Mouse (Mus musculus) limb, embryonic 15.5 days (tissue): ENCODE measurements at regions not wholly inside any gene's neighbourhood (a gene's known extent, or its start where the extent isn't known, plus 50 kb on each side); places are given as distances from the start of the nearest gene placed in this dataset.

ENCODE experiments used
- ATAC-seq: fragments of 200-750 bp; cut with Nextera tagmentation; 2 replicates; pipeline ENCODE4 v1.8.0; 2017; ENCODE audit warnings: low read depth, moderate TSS enrichment; ENCODE audit not compliant: insufficient number of reproducible peaks, low FRiP score, low TSS enrichment
- H3K27ac ChIP-seq: fragments of 300-500 bp; sonication (generic); 2 replicates; pipeline ENCODE4 v1.5.1; 2015; ENCODE audit warnings: moderate library complexity, mild to moderate bottlenecking, inconsistent platforms
- H3K27me3 ChIP-seq: fragments of 300-500 bp; sonication (generic); 2 replicates; pipeline ENCODE4 v1.6.1; 2015; ENCODE audit warnings: inconsistent platforms
- H3K36me3 ChIP-seq: fragments of 300-500 bp; sonication (generic); 2 replicates; pipeline ENCODE4 v1.6.1; 2015; ENCODE audit warnings: inconsistent platforms
- H3K4me1 ChIP-seq: fragments of 300-500 bp; sonication (generic); 2 replicates; pipeline ENCODE4 v1.6.1; 2015; ENCODE audit warnings: inconsistent platforms
- H3K4me2 ChIP-seq: fragments of 300-500 bp; sonication (generic); 2 replicates; pipeline ENCODE4 v1.6.1; 2015; ENCODE audit warnings: mild to moderate bottlenecking, inconsistent platforms
- H3K4me3 ChIP-seq: fragments of 300-500 bp; sonication (generic); 2 replicates; pipeline ENCODE4 v1.5.1; 2015; ENCODE audit warnings: mild to moderate bottlenecking, inconsistent platforms
- H3K9ac ChIP-seq: fragments of 300-500 bp; sonication (generic); 2 replicates; pipeline ENCODE4 v1.6.1; 2015; ENCODE audit warnings: inconsistent platforms
- H3K9me3 ChIP-seq: fragments of 300-500 bp; sonication (generic); 2 replicates; pipeline ENCODE4 v1.6.1; 2016; ENCODE audit warnings: inconsistent platforms
- WGBS: fragments of 180-500 bp; shearing (Covaris S2); methylation state at CpG from one replicate; pipeline ENCODE4 v1.1.7; 2015; 5-methylcytosine and 5-hydroxymethylcytosine counted together

DNA sequence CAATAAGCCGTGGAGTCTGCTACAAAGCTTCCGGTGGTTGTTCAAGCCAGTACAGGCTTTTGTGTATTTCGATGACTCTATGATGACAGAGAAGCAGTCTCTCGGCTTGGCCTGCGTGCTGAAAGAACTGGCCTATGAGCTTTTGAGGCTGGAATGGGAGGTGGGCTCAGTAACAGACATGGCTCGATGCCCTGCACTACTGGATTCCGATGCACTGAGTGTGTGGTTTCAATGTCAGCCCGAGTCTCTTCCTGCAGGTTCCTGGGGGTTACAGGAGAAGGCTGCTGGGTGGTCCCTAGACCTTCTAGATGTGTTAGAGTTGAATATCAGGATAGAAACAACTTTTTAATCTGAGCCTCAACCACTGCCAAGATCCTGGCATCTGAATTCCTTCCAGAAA, 53.2 kb downstream of the Gm815 start:
- Histone ChIP-seq H3K36me3 (no peaks in the 10 kb centered on the region), H3K4me1 (no peaks in the 10 kb centered on the region), H3K9me3 (no peaks in the 10 kb centered on the region), H3K4me2 (no peak overlapping the region), H3K4me3 (no peak overlapping the region), H3K27me3 (no peaks in the 10 kb centered on the region), H3K9ac (no peak overlapping the region), H3K27ac (no peak overlapping the region)
- 69% methylated on average over 8 of the region's 8 CpGs for WGBS
- ATAC-seq = no peak

DNA sequence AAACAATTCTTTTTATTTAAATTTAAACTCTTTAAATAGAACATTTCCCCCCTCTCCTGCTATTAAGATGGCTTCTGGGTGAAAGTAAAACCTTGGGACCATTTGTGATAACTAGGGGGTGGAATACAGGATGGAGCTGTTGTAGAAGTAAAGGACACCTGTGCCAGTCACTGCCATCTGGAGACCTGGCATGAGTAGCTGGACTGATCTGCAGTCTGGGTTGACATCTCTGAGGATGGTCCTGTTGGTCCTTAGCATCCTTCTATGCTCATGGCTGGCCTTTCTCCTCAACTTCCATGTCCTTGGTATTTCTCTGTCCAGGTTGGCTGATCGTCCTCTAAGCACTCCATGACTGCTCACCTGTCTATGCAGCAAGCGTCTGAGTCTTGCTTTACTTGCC, 58.3 kb downstream of the Gm815 start:
- H3K36me3 ChIP-seq = no peaks in the 10 kb centered on the region
- no peak overlapping the region for H3K4me3 ChIP-seq
- no peak for ATAC-seq
- no peak overlapping the region for H3K9ac ChIP-seq
- WGBS = 81% methylated on average over 2 of the region's 2 CpGs
- no peak overlapping the region for H3K4me2 ChIP-seq
- no peaks in the 10 kb centered on the region for H3K27me3 ChIP-seq
- H3K4me1 ChIP-seq = no peaks in the 10 kb centered on the region
- no peaks in the 10 kb centered on the region for H3K9me3 ChIP-seq
- no peak overlapping the region for H3K27ac ChIP-seq

DNA sequence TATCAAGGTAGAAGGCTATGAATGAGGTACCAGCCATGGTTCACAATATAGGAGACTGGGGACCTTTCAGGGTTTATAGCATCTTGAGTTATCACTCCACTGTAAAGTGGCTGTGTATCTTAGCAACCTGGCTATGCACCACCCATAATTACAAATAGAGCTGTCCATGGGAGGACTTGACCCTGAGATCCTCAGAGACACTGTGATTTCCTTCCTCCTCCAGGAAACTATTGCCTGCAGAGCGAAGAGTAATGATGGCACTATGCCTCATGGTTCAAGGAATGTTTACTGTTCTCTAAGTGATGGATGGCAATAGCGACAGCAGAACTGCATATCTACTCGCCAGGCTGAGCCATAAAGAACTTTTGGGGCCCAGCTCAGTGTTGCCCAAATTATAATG, 60.9 kb downstream of the Gm815 start:
- WGBS = 76% methylated on average over 3 of the region's 3 CpGs

DNA sequence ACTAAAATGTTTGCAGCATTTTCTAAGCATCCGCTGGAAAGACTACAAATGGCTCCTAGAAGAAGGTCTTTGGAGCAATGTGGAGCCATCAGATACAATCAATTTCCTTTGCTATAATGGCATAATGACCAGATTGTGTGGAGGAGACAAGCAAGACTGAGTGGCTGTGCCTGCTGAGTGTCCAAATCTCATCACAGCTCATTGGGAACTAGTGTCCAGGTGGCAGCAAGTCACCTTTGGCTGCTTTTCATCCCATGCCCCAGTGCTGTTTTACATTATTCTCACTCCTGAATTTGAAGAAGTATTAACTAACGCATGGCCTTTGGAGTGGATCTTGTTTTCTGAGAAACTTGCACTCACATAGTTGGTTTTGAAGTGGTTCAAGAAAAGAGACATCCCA, 62.8 kb downstream of the Gm815 start:
- no peak overlapping the region for H3K4me2 ChIP-seq
- no peak overlapping the region for H3K4me3 ChIP-seq
- H3K27me3 ChIP-seq = no peaks in the 10 kb centered on the region
- no peak overlapping the region for H3K27ac ChIP-seq
- no peak overlapping the region for H3K9ac ChIP-seq
- no peaks in the 10 kb centered on the region for H3K9me3 ChIP-seq
- no peaks in the 10 kb centered on the region for H3K4me1 ChIP-seq
- H3K36me3 ChIP-seq = no peaks in the 10 kb centered on the region
- ATAC-seq = no peak
- WGBS = 98% methylated on average over 2 of the region's 2 CpGs

More for the DNA sequence above, 60.9 kb downstream of the Gm815 start:
- Histone ChIP-seq H3K27ac (no peak overlapping the region), H3K36me3 (no peaks in the 10 kb centered on the region), H3K9ac (no peak overlapping the region), H3K4me2 (no peak overlapping the region), H3K9me3 (no peaks in the 10 kb centered on the region), H3K4me1 (no peaks in the 10 kb centered on the region), H3K27me3 (no peaks in the 10 kb centered on the region), H3K4me3 (no peak overlapping the region)
- ATAC-seq = no peak

DNA sequence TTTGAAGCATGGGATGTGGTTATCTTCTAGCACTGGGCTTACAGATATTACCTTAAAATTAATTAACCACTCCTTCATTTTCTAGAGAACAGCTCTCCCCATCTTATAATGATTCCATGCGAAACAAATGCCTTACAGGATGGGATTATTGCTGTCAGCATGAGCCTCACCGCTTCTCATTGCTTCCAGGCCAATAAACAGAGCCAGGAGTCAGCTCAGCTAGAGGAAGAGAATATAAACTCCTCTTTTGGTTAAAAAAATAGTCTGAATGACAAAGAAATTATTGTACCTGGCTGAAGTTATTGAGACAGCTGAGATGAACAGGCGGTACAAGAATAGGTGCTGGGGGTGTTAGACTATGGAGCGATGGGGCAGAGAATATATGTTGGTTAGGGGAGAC, 63.5 kb downstream of the Gm815 start:
- Histone ChIP-seq H3K27ac (no peak overlapping the region), H3K27me3 (no peaks in the 10 kb centered on the region), H3K4me3 (no peak overlapping the region), H3K4me2 (no peak overlapping the region), H3K4me1 (no peaks in the 10 kb centered on the region), H3K36me3 (no peaks in the 10 kb centered on the region), H3K9ac (no peak overlapping the region), H3K9me3 (no peaks in the 10 kb centered on the region)
- 84% methylated on average over 4 of the region's 4 CpGs for WGBS
- no peak for ATAC-seq

DNA sequence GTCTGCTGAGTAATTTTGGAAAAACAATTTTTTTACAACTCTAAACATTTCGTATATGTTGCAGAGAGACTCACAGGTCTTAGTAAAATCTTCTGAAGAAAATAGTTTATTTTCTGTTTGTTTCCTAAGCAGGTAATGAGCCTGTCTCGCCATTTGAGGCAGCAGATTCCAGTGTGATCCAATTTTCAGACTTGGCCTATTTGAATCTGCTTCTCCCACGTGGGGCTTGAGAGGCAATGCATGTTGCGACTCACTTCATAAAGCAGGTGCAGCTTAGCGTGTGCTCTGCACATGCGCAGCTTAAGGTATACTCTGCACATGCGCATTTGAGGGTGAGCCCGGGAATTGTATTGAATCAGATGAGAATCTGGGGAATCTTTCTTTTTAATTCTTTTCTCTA, 67.7 kb downstream of the Gm815 start:
- WGBS = 75% methylated on average over 8 of the region's 8 CpGs
- ATAC-seq = no peak

GRCm38 (mm10) chr19:26966055-26966760, 80.5 kb downstream of the Gm815 start:
- Histone ChIP-seq H3K9me3 (no peaks in the 10 kb centered on the region), H3K4me1 (no peaks in the 10 kb centered on the region), H3K36me3 (no peaks in the 10 kb centered on the region), H3K27me3 (no peaks in the 10 kb centered on the region), H3K4me2 (no peak overlapping the region), H3K4me3 (no peak overlapping the region), H3K9ac (no peak overlapping the region), H3K27ac (no peak overlapping the region)
- ATAC-seq = no peak
- 91% methylated on average over 6 of the region's 6 CpGs for WGBS

More for the DNA sequence above, 67.7 kb downstream of the Gm815 start:
- no peaks in the 10 kb centered on the region for H3K36me3 ChIP-seq
- no peaks in the 10 kb centered on the region for H3K4me1 ChIP-seq
- H3K9ac ChIP-seq = no peak overlapping the region
- H3K27me3 ChIP-seq = no peaks in the 10 kb centered on the region
- no peak overlapping the region for H3K27ac ChIP-seq
- H3K9me3 ChIP-seq = no peaks in the 10 kb centered on the region
- H3K4me3 ChIP-seq = no peak overlapping the region
- H3K4me2 ChIP-seq = no peak overlapping the region

DNA sequence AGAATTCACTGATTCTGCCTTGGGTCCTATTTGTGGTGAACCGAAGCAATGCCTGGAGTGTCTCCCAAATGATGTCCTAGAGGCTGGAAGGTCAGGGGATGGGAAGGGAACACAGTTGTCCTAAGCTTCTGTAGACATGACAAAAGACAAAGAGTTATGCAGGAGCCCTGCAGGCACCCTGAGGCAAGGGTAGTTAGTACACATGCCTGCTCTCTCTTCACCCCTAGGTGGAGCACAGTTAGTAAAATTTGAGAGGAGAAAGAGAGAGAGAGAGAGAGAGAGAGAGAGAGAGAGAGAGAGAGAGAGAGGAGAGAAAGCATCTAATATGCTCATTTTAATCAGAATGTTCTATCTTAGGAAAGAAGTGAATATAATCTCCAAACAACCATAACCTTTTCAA, 87.4 kb downstream of the Gm815 start:
- Histone ChIP-seq H3K4me1 (no peaks in the 10 kb centered on the region; the same call in 1 of the 2 replicates), H3K9me3 (no peaks in the 10 kb centered on the region), H3K27me3 (no peaks in the 10 kb centered on the region), H3K4me2 (no peak overlapping the region), H3K36me3 (no peaks in the 10 kb centered on the region), H3K27ac (no peak overlapping the region), H3K4me3 (no peak overlapping the region), H3K9ac (no peak overlapping the region)
- no peak for ATAC-seq
- 73% methylated on average over 1 of the region's 1 CpGs for WGBS

DNA sequence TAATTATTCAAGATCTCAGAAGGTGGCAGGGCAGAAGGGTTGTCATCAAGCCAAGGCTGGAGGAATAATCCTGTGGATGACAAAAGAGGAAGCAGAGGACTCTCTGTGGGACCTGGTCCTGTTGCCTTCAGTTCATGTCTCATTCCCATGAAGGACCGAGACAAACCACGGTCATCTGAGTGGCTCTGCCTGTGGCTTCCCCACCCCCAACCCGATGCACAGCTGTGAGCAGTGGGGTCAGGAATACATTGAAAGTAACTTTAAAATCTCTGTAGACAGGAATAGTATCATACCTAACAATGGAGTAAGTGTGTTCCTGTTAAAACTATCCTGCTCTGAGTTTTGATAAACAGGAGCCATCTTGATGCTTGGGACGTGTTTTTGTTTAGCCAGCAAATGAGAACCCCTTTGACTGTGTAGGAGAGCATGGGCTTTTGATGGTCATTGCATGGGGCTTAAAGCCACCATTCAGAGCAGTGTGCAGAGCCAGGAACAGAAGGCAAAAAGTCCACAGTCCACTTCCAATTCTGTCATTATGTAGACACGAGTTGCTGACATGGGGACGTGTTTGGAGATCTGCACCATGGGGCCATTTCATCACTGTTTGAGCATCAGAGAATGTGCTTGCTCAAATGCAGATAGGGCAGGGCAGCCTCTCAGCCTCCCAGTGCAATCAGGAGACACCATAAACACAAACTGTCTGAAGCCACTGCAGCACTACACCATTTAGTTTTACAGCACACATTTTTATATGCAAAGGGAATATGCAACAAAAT, 88.3 kb downstream of the Gm815 start:
- WGBS = 84% methylated on average over 6 of the region's 6 CpGs
- no peak for ATAC-seq
- no peaks in the 10 kb centered on the region; the same call in 1 of the 2 replicates for H3K4me1 ChIP-seq
- H3K36me3 ChIP-seq = no peaks in the 10 kb centered on the region
- no peaks in the 10 kb centered on the region for H3K9me3 ChIP-seq
- no peaks in the 10 kb centered on the region for H3K27me3 ChIP-seq
- no peak overlapping the region for H3K4me3 ChIP-seq
- H3K9ac ChIP-seq = no peak overlapping the region
- H3K4me2 ChIP-seq = no peak overlapping the region
- H3K27ac ChIP-seq = no peak overlapping the region

- Histone ChIP-seq H3K4me2 (no peak overlapping the region), H3K27me3 (no peaks in the 10 kb centered on the region), H3K4me3 (no peak overlapping the region), H3K36me3 (no peaks in the 10 kb centered on the region), H3K9ac (no peak overlapping the region), H3K9me3 (no peaks in the 10 kb centered on the region), H3K27ac (no peak overlapping the region), H3K4me1 (no peaks in the 10 kb centered on the region; the same call in 1 of the 2 replicates)
- no peak for ATAC-seq
- 85% methylated on average over 3 of the region's 3 CpGs for WGBS
Observed at GRCm38 (mm10) chr19:26974576-26975204, 89.0 kb downstream of the Gm815 start.

- ATAC-seq = no peak
- WGBS = 58% methylated on average over 7 of the region's 7 CpGs
Observed at GRCm38 (mm10) chr19:26976604-26977322, 91.1 kb downstream of the Gm815 start.

More at GRCm38 (mm10) chr19:26976604-26977322, 91.1 kb downstream of the Gm815 start:
- H3K9ac ChIP-seq = no peak overlapping the region
- no peaks in the 10 kb centered on the region for H3K36me3 ChIP-seq
- no peaks in the 10 kb centered on the region; the same call in 1 of the 2 replicates for H3K4me1 ChIP-seq
- no peak overlapping the region for H3K4me2 ChIP-seq
- H3K27ac ChIP-seq = no peak overlapping the region
- H3K4me3 ChIP-seq = no peak overlapping the region
- H3K9me3 ChIP-seq = no peaks in the 10 kb centered on the region
- no peaks in the 10 kb centered on the region for H3K27me3 ChIP-seq
